Mouse (Mus musculus): ENCODE measurements around the gene St6galnac3. TPM values are rescaled to one million over a fixed set of nuclear protein-coding genes. Genes with fewer than 3 reads are reported as not detected.

St6galnac3 gene
- polyA plus RNA-seq, 1 experiment from 2014 or later, result 34.9 TPM

GRCm38 (mm10) chr3:153582065-153582464 lies 142.9 kb downstream of the St6galnac3 start:
- Histone ChIP-seq H3K27ac (ENCODE audit: low read length) (no peak overlapping the region), H3K4me2 (ENCODE audit: low read depth, low read length) (no peak overlapping the region), H3K9me3 (replicated peaks; ENCODE audit: control insufficient read depth, low read length) (no peaks in the 10 kb centered on the region), H3K9ac (ENCODE audit: low read length) (no peak overlapping the region), H3K27me3 (ENCODE audit: control insufficient read depth, insufficient read depth, low read length) (no peaks in the 10 kb centered on the region), H3K4me3 (replicated peaks; ENCODE audit: low read length) (no peak overlapping the region), H3K4me1 (ENCODE audit: control insufficient read depth, insufficient read depth, low read length) (no peaks in the 10 kb centered on the region), H3K36me3 (ENCODE audit: control insufficient read depth, insufficient read depth, low read length) (no peaks in the 10 kb centered on the region)
- WGBS, result 40% methylated on average over 4 of the region's 4 CpGs
- no peak for ATAC-seq (ENCODE audit: insufficient read depth, low FRiP score)

GRCm38 (mm10) chr3:153580625-153581024 lies 144.3 kb downstream of the St6galnac3 start:
- no peak for ATAC-seq (ENCODE audit: insufficient read depth, low FRiP score)
- Histone ChIP-seq H3K27me3 (ENCODE audit: control insufficient read depth, insufficient read depth, low read length) (no peaks in the 10 kb centered on the region), H3K4me2 (ENCODE audit: low read depth, low read length) (no peak overlapping the region), H3K4me1 (ENCODE audit: control insufficient read depth, insufficient read depth, low read length) (no peaks in the 10 kb centered on the region), H3K4me3 (replicated peaks; ENCODE audit: low read length) (no peak overlapping the region), H3K36me3 (ENCODE audit: control insufficient read depth, insufficient read depth, low read length) (no peaks in the 10 kb centered on the region), H3K9ac (ENCODE audit: low read length) (no peak overlapping the region), H3K9me3 (replicated peaks; ENCODE audit: control insufficient read depth, low read length) (no peaks in the 10 kb centered on the region), H3K27ac (ENCODE audit: low read length) (no peak overlapping the region)
- WGBS, result 56% methylated on average over 2 of the region's 2 CpGs

DNA sequence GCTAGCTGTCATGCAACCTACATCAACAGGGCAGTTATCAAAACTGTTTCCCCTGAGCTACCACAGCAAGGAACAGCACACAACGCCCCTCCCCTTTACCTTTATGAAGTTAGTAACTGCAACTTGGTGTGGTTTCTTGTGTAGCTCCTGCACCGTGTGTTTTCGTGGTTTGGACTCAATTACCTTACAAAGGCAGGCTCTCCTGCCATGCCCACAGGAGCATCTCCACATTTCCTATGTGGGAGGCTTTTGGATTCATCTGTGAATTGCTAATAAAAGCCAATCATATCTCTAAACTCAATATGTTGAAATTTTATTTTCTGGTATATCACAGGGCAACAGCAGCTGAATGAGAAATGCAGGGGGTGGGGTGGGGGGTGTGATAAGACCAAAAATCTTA lies 144.8 kb downstream of the St6galnac3 start:
- Histone ChIP-seq H3K27me3 (ENCODE audit: control insufficient read depth, insufficient read depth, low read length) (no peaks in the 10 kb centered on the region), H3K9me3 (replicated peaks; ENCODE audit: control insufficient read depth, low read length) (no peaks in the 10 kb centered on the region), H3K4me1 (ENCODE audit: control insufficient read depth, insufficient read depth, low read length) (no peaks in the 10 kb centered on the region), H3K4me2 (ENCODE audit: low read depth, low read length) (no peak overlapping the region), H3K27ac (ENCODE audit: low read length) (no peak overlapping the region), H3K36me3 (ENCODE audit: control insufficient read depth, insufficient read depth, low read length) (no peaks in the 10 kb centered on the region), H3K9ac (ENCODE audit: low read length) (no peak overlapping the region), H3K4me3 (replicated peaks; ENCODE audit: low read length) (no peak overlapping the region)
- ATAC-seq (ENCODE audit: insufficient read depth, low FRiP score), result no peak
- 76% methylated on average over 3 of the region's 3 CpGs for WGBS

DNA sequence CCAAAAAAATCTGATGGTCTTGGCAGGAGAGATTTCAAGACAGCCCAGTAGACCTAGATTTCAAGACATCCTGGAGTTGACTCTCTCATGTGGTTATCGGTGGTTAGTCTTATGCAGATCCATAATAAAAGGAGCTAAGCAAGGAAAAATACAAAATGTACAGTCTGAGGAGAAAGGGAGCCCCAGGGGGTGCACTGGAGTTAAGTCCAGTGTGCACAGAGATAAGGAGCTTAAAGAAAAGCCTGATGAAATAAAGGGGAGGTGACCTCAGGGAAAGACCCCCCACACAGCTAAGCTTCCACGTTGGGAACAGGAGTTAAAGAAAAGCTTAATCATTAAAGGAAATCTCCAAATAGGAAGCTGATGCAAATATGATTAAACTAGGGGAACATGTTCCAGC lies 147.7 kb downstream of the St6galnac3 start:
- Histone ChIP-seq H3K4me3 (replicated peaks; ENCODE audit: low read length) (no peak overlapping the region), H3K4me2 (ENCODE audit: low read depth, low read length) (no peak overlapping the region), H3K9me3 (replicated peaks; ENCODE audit: control insufficient read depth, low read length) (no peaks in the 10 kb centered on the region), H3K27me3 (ENCODE audit: control insufficient read depth, insufficient read depth, low read length) (no peaks in the 10 kb centered on the region), H3K36me3 (ENCODE audit: control insufficient read depth, insufficient read depth, low read length) (no peaks in the 10 kb centered on the region), H3K9ac (ENCODE audit: low read length) (no peak overlapping the region), H3K4me1 (ENCODE audit: control insufficient read depth, insufficient read depth, low read length) (no peaks in the 10 kb centered on the region), H3K27ac (ENCODE audit: low read length) (no peak overlapping the region)
- whole genome bisulfite sequencing, result 68% methylated on average over 2 of the region's 2 CpGs
- ATAC-seq (ENCODE audit: insufficient read depth, low FRiP score), result no peak

GRCm38 (mm10) chr3:153571152-153571551 lies 153.8 kb downstream of the St6galnac3 start:
- Histone ChIP-seq H3K36me3 (ENCODE audit: control insufficient read depth, insufficient read depth, low read length) (no peaks in the 10 kb centered on the region), H3K4me3 (replicated peaks; ENCODE audit: low read length) (no peak overlapping the region), H3K9me3 (replicated peaks; ENCODE audit: control insufficient read depth, low read length) (no peaks in the 10 kb centered on the region), H3K4me2 (ENCODE audit: low read depth, low read length) (no peak overlapping the region), H3K4me1 (ENCODE audit: control insufficient read depth, insufficient read depth, low read length) (no peaks in the 10 kb centered on the region), H3K9ac (ENCODE audit: low read length) (no peak overlapping the region), H3K27me3 (ENCODE audit: control insufficient read depth, insufficient read depth, low read length) (no peaks in the 10 kb centered on the region), H3K27ac (ENCODE audit: low read length) (no peak overlapping the region)
- WGBS, result 87% methylated on average over 11 of the region's 11 CpGs
- ATAC-seq (ENCODE audit: insufficient read depth, low FRiP score), result no peak

DNA sequence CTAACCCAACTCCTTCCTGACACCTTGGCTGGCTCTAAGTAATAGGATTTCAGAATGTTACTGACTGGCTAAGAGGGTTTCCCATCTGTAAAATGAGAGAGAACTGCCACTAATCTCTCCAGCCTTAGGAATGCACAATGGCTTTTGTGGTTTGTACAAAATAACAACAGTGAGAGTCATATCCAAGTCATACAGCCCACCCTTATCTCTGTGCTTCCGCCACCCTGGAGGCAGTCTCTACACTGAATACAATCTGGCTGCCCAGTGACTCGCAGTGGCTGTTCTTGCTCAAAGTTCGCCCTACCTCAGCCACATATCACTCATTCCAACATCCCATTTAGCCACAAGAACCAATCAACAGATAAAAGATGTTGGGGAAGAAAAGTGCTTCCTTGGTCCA lies 156.2 kb downstream of the St6galnac3 start:
- Histone ChIP-seq H3K9me3 (replicated peaks; ENCODE audit: control insufficient read depth, low read length) (no peaks in the 10 kb centered on the region), H3K4me1 (ENCODE audit: control insufficient read depth, insufficient read depth, low read length) (no peaks in the 10 kb centered on the region), H3K4me3 (replicated peaks; ENCODE audit: low read length) (no peak overlapping the region), H3K9ac (ENCODE audit: low read length) (no peak overlapping the region), H3K27me3 (ENCODE audit: control insufficient read depth, insufficient read depth, low read length) (no peaks in the 10 kb centered on the region), H3K4me2 (ENCODE audit: low read depth, low read length) (no peak overlapping the region), H3K36me3 (ENCODE audit: control insufficient read depth, insufficient read depth, low read length) (no peaks in the 10 kb centered on the region), H3K27ac (ENCODE audit: low read length) (no peak overlapping the region)
- ATAC-seq (ENCODE audit: insufficient read depth, low FRiP score), result no peak
- WGBS, result 83% methylated on average over 3 of the region's 3 CpGs

GRCm38 (mm10) chr3:153567913-153568312 lies 157.1 kb downstream of the St6galnac3 start:
- no peaks in the 10 kb centered on the region for H3K4me1 ChIP-seq (ENCODE audit: control insufficient read depth, insufficient read depth, low read length)
- H3K27ac ChIP-seq (ENCODE audit: low read length), result no peak overlapping the region
- H3K4me2 ChIP-seq (ENCODE audit: low read depth, low read length), result no peak overlapping the region
- H3K27me3 ChIP-seq (ENCODE audit: control insufficient read depth, insufficient read depth, low read length), result no peaks in the 10 kb centered on the region
- H3K36me3 ChIP-seq (ENCODE audit: control insufficient read depth, insufficient read depth, low read length), result no peaks in the 10 kb centered on the region
- no peak overlapping the region for H3K4me3 ChIP-seq (replicated peaks; ENCODE audit: low read length)
- WGBS, result 64% methylated on average over 3 of the region's 3 CpGs
- no peaks in the 10 kb centered on the region for H3K9me3 ChIP-seq (replicated peaks; ENCODE audit: control insufficient read depth, low read length)
- no peak overlapping the region for H3K9ac ChIP-seq (ENCODE audit: low read length)
- no peak for ATAC-seq (ENCODE audit: insufficient read depth, low FRiP score)

GRCm38 (mm10) chr3:153567512-153567911 lies 157.5 kb downstream of the St6galnac3 start:
- no peaks in the 10 kb centered on the region for H3K36me3 ChIP-seq (ENCODE audit: control insufficient read depth, insufficient read depth, low read length)
- no peak overlapping the region for H3K27ac ChIP-seq (ENCODE audit: low read length)
- ATAC-seq (ENCODE audit: insufficient read depth, low FRiP score), result no peak
- no peak overlapping the region for H3K4me2 ChIP-seq (ENCODE audit: low read depth, low read length)
- H3K27me3 ChIP-seq (ENCODE audit: control insufficient read depth, insufficient read depth, low read length), result no peaks in the 10 kb centered on the region
- 68% methylated on average over 4 of the region's 4 CpGs for WGBS
- no peak overlapping the region for H3K9ac ChIP-seq (ENCODE audit: low read length)
- H3K9me3 ChIP-seq (replicated peaks; ENCODE audit: control insufficient read depth, low read length), result no peaks in the 10 kb centered on the region
- H3K4me3 ChIP-seq (replicated peaks; ENCODE audit: low read length), result no peak overlapping the region
- H3K4me1 ChIP-seq (ENCODE audit: control insufficient read depth, insufficient read depth, low read length), result no peaks in the 10 kb centered on the region

DNA sequence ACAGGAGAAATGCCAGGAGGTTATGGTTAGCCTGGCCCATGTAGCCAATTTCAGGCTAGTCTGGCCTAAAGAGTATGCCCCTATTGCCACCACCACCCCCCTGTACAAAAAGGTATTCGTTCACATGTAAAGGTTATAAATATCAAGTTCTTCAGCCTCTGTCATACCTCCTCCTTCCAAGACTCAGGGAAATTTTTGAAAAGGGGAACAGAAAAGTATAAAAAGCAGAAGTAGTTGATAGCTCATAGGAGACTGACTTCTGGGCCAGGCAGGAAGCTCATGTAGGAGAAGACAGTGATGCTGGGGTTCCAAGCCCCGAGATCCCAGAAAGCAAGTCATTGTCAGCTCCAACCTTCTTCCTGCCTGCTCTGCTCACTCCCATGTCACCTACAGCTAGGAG lies 158.9 kb downstream of the St6galnac3 start:
- Histone ChIP-seq H3K36me3 (ENCODE audit: control insufficient read depth, insufficient read depth, low read length) (no peaks in the 10 kb centered on the region), H3K9me3 (replicated peaks; ENCODE audit: control insufficient read depth, low read length) (no peaks in the 10 kb centered on the region), H3K27ac (ENCODE audit: low read length) (no peak overlapping the region), H3K9ac (ENCODE audit: low read length) (no peak overlapping the region), H3K4me3 (replicated peaks; ENCODE audit: low read length) (no peak overlapping the region), H3K27me3 (ENCODE audit: control insufficient read depth, insufficient read depth, low read length) (no peaks in the 10 kb centered on the region), H3K4me2 (ENCODE audit: low read depth, low read length) (no peak overlapping the region), H3K4me1 (ENCODE audit: control insufficient read depth, insufficient read depth, low read length) (no peaks in the 10 kb centered on the region)
- no peak for ATAC-seq (ENCODE audit: insufficient read depth, low FRiP score)
- 85% methylated on average over 2 of the region's 2 CpGs for WGBS

DNA sequence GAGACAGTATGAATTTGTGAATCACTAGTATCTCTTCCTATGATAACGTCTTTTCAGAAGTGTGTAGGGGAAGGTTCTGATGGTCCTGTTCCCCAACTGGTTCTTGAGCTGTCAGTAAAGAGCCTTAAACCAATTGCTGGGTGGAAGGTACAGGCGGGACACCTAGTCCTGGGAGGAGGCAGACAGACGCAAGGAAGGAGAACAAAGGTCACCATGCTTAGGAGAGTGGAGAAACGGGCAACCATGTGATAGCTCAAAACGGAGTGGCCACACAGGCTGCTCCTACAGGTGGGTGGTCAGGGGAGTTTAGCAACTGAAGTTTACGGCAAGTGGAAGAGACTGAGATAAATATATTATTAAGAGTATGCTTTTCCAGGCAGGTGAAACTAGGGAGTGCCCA lies 164.1 kb downstream of the St6galnac3 start:
- 61% methylated on average over 6 of the region's 6 CpGs for WGBS
- H3K9ac ChIP-seq (ENCODE audit: low read length), result no peak overlapping the region
- H3K27me3 ChIP-seq (ENCODE audit: control insufficient read depth, insufficient read depth, low read length), result no peaks in the 10 kb centered on the region
- H3K36me3 ChIP-seq (ENCODE audit: control insufficient read depth, insufficient read depth, low read length), result no peaks in the 10 kb centered on the region
- no peak for ATAC-seq (ENCODE audit: insufficient read depth, low FRiP score)
- no peak overlapping the region for H3K27ac ChIP-seq (ENCODE audit: low read length)
- H3K4me2 ChIP-seq (ENCODE audit: low read depth, low read length), result no peak overlapping the region
- no peaks in the 10 kb centered on the region for H3K4me1 ChIP-seq (ENCODE audit: control insufficient read depth, insufficient read depth, low read length)
- H3K9me3 ChIP-seq (replicated peaks; ENCODE audit: control insufficient read depth, low read length), result no peaks in the 10 kb centered on the region
- H3K4me3 ChIP-seq (replicated peaks; ENCODE audit: low read length), result no peak overlapping the region
